Mouse (Mus musculus): ENCODE measurements at regions not wholly inside any gene's neighbourhood (a gene's known extent, or its start where the extent isn't known, plus 50 kb on each side); places are given as distances from the start of the nearest gene placed in this dataset.
A peak's percentile ranks its signal among the peaks of the same experiment; 100 is the strongest.

GRCm38 (mm10) chr3:143447005-143447709, 565.4 kb upstream of the Pkn2 start:
- Histone ChIP-seq H3K9me3 (ENCODE audit: control insufficient read depth, low read length) (no peaks in the 10 kb centered on the region), H3K27ac (ENCODE audit: low read depth, low read length) (no peak overlapping the region), H3K4me1 (replicated peaks; ENCODE audit: control insufficient read depth, insufficient read depth, low read length) (no peaks in the 10 kb centered on the region), H3K36me3 (ENCODE audit: control insufficient read depth, insufficient read depth, low read length) (no peaks in the 10 kb centered on the region), H3K9ac (ENCODE audit: low read depth, low read length) (no peak overlapping the region), H3K27me3 (replicated peaks; ENCODE audit: control insufficient read depth, insufficient read depth, low read length) (no peaks in the 10 kb centered on the region), H3K4me2 (no peak overlapping the region), H3K4me3 (ENCODE audit: low read depth, low read length) (no peak overlapping the region)
- 65% methylated on average over 7 of the region's 7 CpGs for WGBS
- DNase-seq (ENCODE audit: low spot score): no peak
- ATAC-seq (replicated peaks; ENCODE audit: low FRiP score): no peak

- ATAC-seq (replicated peaks; ENCODE audit: low FRiP score): no peak
- no peaks in the 10 kb centered on the region for H3K9me3 ChIP-seq (ENCODE audit: control insufficient read depth, low read length)
Measured at GRCm38 (mm10) chr3:143417401-143417800, 535.6 kb upstream of the Pkn2 start.

GRCm38 (mm10) chr3:143411655-143412054, 529.9 kb upstream of the Pkn2 start:
- 66% methylated on average over 4 of the region's 4 CpGs for WGBS
- Histone ChIP-seq H3K27me3 (replicated peaks; ENCODE audit: control insufficient read depth, insufficient read depth, low read length) (no peaks in the 10 kb centered on the region), H3K4me2 (no peak overlapping the region), H3K4me3 (ENCODE audit: low read depth, low read length) (no peak overlapping the region), H3K4me1 (replicated peaks; ENCODE audit: control insufficient read depth, insufficient read depth, low read length) (no peaks in the 10 kb centered on the region), H3K9me3 (ENCODE audit: control insufficient read depth, low read length) (no peaks in the 10 kb centered on the region), H3K9ac (ENCODE audit: low read depth, low read length) (no peak overlapping the region), H3K27ac (ENCODE audit: low read depth, low read length) (no peak overlapping the region), H3K36me3 (ENCODE audit: control insufficient read depth, insufficient read depth, low read length) (no peaks in the 10 kb centered on the region)
- ATAC-seq (replicated peaks; ENCODE audit: low FRiP score) (no peak), DNase-seq (ENCODE audit: low spot score) (no peak)

More at GRCm38 (mm10) chr3:143417401-143417800, 535.6 kb upstream of the Pkn2 start:
- H3K27me3 ChIP-seq (replicated peaks; ENCODE audit: control insufficient read depth, insufficient read depth, low read length): no peaks in the 10 kb centered on the region
- H3K9ac ChIP-seq (ENCODE audit: low read depth, low read length): no peak overlapping the region
- no peak overlapping the region for H3K4me2 ChIP-seq
- no peak for DNase-seq (ENCODE audit: low spot score)
- H3K36me3 ChIP-seq (ENCODE audit: control insufficient read depth, insufficient read depth, low read length): no peaks in the 10 kb centered on the region
- H3K4me3 ChIP-seq (ENCODE audit: low read depth, low read length): no peak overlapping the region
- 84% methylated on average over 6 of the region's 6 CpGs for WGBS
- no peaks in the 10 kb centered on the region for H3K4me1 ChIP-seq (replicated peaks; ENCODE audit: control insufficient read depth, insufficient read depth, low read length)
- H3K27ac ChIP-seq (ENCODE audit: low read depth, low read length): no peak overlapping the region

- Histone ChIP-seq H3K9me3 (ENCODE audit: control insufficient read depth, low read length) (no peaks in the 10 kb centered on the region), H3K4me1 (replicated peaks; ENCODE audit: control insufficient read depth, insufficient read depth, low read length) (no peaks in the 10 kb centered on the region), H3K9ac (ENCODE audit: low read depth, low read length) (no peak overlapping the region), H3K4me2 (no peak overlapping the region), H3K4me3 (ENCODE audit: low read depth, low read length) (no peak overlapping the region), H3K27ac (ENCODE audit: low read depth, low read length) (no peak overlapping the region), H3K36me3 (ENCODE audit: control insufficient read depth, insufficient read depth, low read length) (no peaks in the 10 kb centered on the region), H3K27me3 (replicated peaks; ENCODE audit: control insufficient read depth, insufficient read depth, low read length) (no peaks in the 10 kb centered on the region)
- 61% methylated on average over 2 of the region's 2 CpGs for WGBS
- no peak for ATAC-seq (replicated peaks; ENCODE audit: low FRiP score)
- DNase-seq (ENCODE audit: low spot score): no peak
Measured at GRCm38 (mm10) chr3:143398966-143399365, 517.2 kb upstream of the Pkn2 start.

GRCm38 (mm10) chr3:143384357-143384756, 502.6 kb upstream of the Pkn2 start:
- 69% methylated on average over 1 of the region's 1 CpGs for WGBS
- no peaks in the 10 kb centered on the region for H3K36me3 ChIP-seq (ENCODE audit: control insufficient read depth, insufficient read depth, low read length)
- no peak for ATAC-seq (replicated peaks; ENCODE audit: low FRiP score)

GRCm38 (mm10) chr3:143379193-143379592, 497.4 kb upstream of the Pkn2 start:
- DNase-seq (ENCODE audit: low spot score) (peak; percentile 45), ATAC-seq (replicated peaks; ENCODE audit: low FRiP score) (peak; percentile 74)
- no peaks in the 10 kb centered on the region for H3K27me3 ChIP-seq (replicated peaks; ENCODE audit: control insufficient read depth, insufficient read depth, low read length)
- H3K9me3 ChIP-seq (ENCODE audit: control insufficient read depth, low read length): no peaks in the 10 kb centered on the region
- no peaks in the 10 kb centered on the region for H3K4me1 ChIP-seq (replicated peaks; ENCODE audit: control insufficient read depth, insufficient read depth, low read length)
- 12% methylated on average over 13 of the region's 13 CpGs for WGBS
- no peak overlapping the region for H3K9ac ChIP-seq (ENCODE audit: low read depth, low read length)
- no peaks in the 10 kb centered on the region for H3K36me3 ChIP-seq (ENCODE audit: control insufficient read depth, insufficient read depth, low read length)
- H3K4me2 ChIP-seq: no peak overlapping the region
- H3K27ac ChIP-seq (ENCODE audit: low read depth, low read length): no peak overlapping the region
- H3K4me3 ChIP-seq (ENCODE audit: low read depth, low read length): no peak overlapping the region

More at GRCm38 (mm10) chr3:143384357-143384756, 502.6 kb upstream of the Pkn2 start:
- Histone ChIP-seq H3K4me1 (replicated peaks; ENCODE audit: control insufficient read depth, insufficient read depth, low read length) (no peaks in the 10 kb centered on the region), H3K27ac (ENCODE audit: low read depth, low read length) (no peak overlapping the region), H3K9ac (ENCODE audit: low read depth, low read length) (no peak overlapping the region), H3K9me3 (ENCODE audit: control insufficient read depth, low read length) (no peaks in the 10 kb centered on the region), H3K4me2 (no peak overlapping the region), H3K27me3 (replicated peaks; ENCODE audit: control insufficient read depth, insufficient read depth, low read length) (no peaks in the 10 kb centered on the region), H3K4me3 (ENCODE audit: low read depth, low read length) (no peak overlapping the region)
- DNase-seq (ENCODE audit: low spot score): no peak

- ATAC-seq (replicated peaks; ENCODE audit: low FRiP score): no peak
Measured at GRCm38 (mm10) chr3:143377446-143377845, 495.6 kb upstream of the Pkn2 start.

GRCm38 (mm10) chr3:143375527-143376061, 493.8 kb upstream of the Pkn2 start:
- Histone ChIP-seq H3K4me3 (ENCODE audit: low read depth, low read length) (no peak overlapping the region), H3K4me1 (replicated peaks; ENCODE audit: control insufficient read depth, insufficient read depth, low read length) (no peaks in the 10 kb centered on the region), H3K4me2 (no peak overlapping the region), H3K27me3 (replicated peaks; ENCODE audit: control insufficient read depth, insufficient read depth, low read length) (no peaks in the 10 kb centered on the region), H3K27ac (ENCODE audit: low read depth, low read length) (no peak overlapping the region), H3K9ac (ENCODE audit: low read depth, low read length) (no peak overlapping the region), H3K9me3 (ENCODE audit: control insufficient read depth, low read length) (no peaks in the 10 kb centered on the region), H3K36me3 (ENCODE audit: control insufficient read depth, insufficient read depth, low read length) (no peaks in the 10 kb centered on the region)
- 63% methylated on average over 10 of the region's 10 CpGs for WGBS
- DNase-seq (ENCODE audit: low spot score): no peak
- ATAC-seq (replicated peaks; ENCODE audit: low FRiP score): no peak

More at GRCm38 (mm10) chr3:143377446-143377845, 495.6 kb upstream of the Pkn2 start:
- Histone ChIP-seq H3K27ac (ENCODE audit: low read depth, low read length) (no peak overlapping the region), H3K27me3 (replicated peaks; ENCODE audit: control insufficient read depth, insufficient read depth, low read length) (no peaks in the 10 kb centered on the region), H3K9ac (ENCODE audit: low read depth, low read length) (no peak overlapping the region), H3K4me1 (replicated peaks; ENCODE audit: control insufficient read depth, insufficient read depth, low read length) (no peaks in the 10 kb centered on the region), H3K4me2 (no peak overlapping the region), H3K9me3 (ENCODE audit: control insufficient read depth, low read length) (no peaks in the 10 kb centered on the region), H3K36me3 (ENCODE audit: control insufficient read depth, insufficient read depth, low read length) (no peaks in the 10 kb centered on the region), H3K4me3 (ENCODE audit: low read depth, low read length) (no peak overlapping the region)
- no peak for DNase-seq (ENCODE audit: low spot score)
- 78% methylated on average over 5 of the region's 5 CpGs for WGBS

- H3K4me3 ChIP-seq (ENCODE audit: low read depth, low read length): no peak overlapping the region
- WGBS: 96% methylated on average over 1 of the region's 1 CpGs
- H3K9me3 ChIP-seq (ENCODE audit: control insufficient read depth, low read length): no peaks in the 10 kb centered on the region
- no peaks in the 10 kb centered on the region for H3K36me3 ChIP-seq (ENCODE audit: control insufficient read depth, insufficient read depth, low read length)
- DNase-seq (ENCODE audit: low spot score) (no peak), ATAC-seq (replicated peaks; ENCODE audit: low FRiP score) (no peak)
- H3K9ac ChIP-seq (ENCODE audit: low read depth, low read length): no peak overlapping the region
- no peak overlapping the region for H3K27ac ChIP-seq (ENCODE audit: low read depth, low read length)
- H3K4me1 ChIP-seq (replicated peaks; ENCODE audit: control insufficient read depth, insufficient read depth, low read length): no peaks in the 10 kb centered on the region
- no peaks in the 10 kb centered on the region for H3K27me3 ChIP-seq (replicated peaks; ENCODE audit: control insufficient read depth, insufficient read depth, low read length)
- H3K4me2 ChIP-seq: no peak overlapping the region
Measured at GRCm38 (mm10) chr3:143373501-143373900, 491.7 kb upstream of the Pkn2 start.
